Mouse (Mus musculus) c-Kit-positive CD71-positive TER-119-negative erythroid progenitor cells, embryonic 14.5 days (primary cell): ENCODE measurements around the gene Srsf4.
A peak's percentile ranks its signal among the peaks of the same experiment; 100 is the strongest.

Source experiments
- DNase-seq: peaks from one replicate; pipeline ENCODE4 v3.0.0-alpha.2; 2013; ENCODE audit warnings: low read depth

Gene Srsf4

DNA sequence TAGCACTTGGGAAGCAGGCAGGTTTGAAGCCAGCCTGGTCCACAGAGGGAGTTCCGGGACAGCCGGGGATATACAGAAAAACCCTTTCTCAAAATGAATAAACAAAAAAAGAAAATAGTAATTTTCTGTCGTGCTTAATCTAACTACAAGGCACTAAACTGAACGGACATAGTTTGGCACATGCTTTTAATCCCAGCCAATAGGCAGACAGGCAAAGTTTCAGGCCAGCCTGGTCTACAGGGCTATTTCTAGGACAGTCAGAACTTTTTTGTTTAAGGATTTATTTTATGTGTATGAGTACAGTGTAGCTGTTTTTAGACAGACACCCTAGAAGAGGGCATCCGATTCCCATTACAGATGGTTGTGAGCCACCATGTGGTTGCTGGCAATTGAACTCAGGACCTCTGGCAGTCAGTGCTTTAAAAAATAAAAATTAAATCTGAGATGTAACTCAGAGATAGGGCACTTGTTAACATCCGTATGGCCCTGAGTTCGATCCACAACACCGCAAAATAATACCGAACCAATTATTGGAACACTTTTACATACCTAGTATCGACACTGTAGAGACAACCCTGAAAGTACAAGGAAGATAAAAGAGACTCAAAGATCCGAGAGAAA lies 635 bp upstream of the Srsf4 start:
- DNase-seq: no peak

DNA sequence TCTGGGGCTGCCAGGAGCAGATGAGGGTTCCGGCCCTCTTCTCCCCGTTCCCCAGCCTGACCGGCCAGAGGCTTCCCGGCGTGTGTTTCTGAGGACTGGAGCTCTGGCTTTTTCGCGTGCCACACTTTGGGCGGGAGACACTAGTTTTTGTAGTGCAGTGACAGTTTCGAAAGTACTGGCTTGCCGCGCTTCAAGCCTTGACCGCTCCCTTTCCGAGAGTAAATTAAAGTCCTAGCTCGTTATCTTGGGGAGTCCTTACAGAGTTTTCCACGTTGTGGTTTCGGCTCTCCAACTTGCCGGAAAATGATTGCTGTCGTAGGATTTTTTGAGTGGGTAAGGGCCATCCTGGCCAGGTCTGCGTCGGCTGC lies 736 bp downstream of the Srsf4 start:
- DNase-seq: peak; percentile 49

DNA sequence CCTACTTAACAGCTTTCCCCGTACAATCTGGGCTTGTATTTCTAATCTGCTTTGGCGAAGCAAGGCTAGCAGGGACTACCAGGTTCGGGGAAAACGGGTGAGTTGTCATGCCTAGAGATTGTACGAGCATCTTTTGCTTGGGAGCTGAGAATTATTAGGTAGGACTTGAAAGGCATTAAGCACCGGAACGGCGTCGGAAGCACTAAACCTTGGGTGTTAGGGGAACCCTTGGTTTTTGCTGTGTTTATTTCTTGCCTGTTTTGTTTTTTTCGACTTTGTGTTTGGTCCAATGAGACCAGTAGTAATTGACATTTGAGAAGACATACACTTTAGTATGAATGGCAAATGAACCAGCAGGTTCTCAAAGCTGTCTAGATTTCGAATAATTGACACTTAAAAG lies 1.1 kb downstream of the Srsf4 start:
- no peak for DNase-seq

DNA sequence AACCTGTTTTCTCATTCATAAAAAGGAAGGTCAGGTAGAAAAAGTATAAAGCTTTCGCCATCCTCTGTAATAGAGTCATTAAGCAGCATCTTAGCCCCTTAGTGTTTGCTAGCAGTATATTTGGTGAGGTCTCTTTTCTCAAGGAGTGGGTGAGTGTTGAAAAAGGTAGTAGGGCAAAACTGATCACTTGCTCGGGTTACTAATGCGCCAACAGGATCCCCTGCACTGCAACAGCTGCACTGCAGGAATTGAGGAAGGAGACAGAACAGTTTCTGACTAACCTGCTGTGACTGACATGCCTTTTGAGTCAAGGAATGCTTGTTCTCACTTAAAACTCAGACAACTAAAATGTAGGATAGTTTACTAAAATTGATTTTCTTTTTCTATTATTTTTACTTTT lies 1.8 kb downstream of the Srsf4 start:
- DNase-seq: no peak

DNA sequence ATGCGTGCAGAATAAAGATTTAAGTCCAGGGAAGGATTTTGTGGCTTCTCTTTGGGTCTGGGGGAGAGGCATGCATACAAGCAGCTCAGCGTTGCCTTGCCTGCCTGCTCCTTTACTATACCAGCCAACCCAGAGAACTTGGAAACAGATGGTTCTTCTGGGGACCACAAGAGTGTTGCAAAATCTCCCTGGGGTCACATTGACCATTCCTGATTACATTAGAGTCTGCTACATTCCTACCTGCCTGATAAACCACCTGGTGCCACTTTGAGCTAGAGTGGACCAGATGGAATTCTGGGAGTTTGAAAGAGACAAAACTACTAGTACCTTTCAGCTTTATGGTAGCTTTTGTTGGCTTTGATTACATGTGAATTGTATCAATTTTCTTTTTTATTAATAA lies 3.4 kb downstream of the Srsf4 start:
- no peak for DNase-seq

DNA sequence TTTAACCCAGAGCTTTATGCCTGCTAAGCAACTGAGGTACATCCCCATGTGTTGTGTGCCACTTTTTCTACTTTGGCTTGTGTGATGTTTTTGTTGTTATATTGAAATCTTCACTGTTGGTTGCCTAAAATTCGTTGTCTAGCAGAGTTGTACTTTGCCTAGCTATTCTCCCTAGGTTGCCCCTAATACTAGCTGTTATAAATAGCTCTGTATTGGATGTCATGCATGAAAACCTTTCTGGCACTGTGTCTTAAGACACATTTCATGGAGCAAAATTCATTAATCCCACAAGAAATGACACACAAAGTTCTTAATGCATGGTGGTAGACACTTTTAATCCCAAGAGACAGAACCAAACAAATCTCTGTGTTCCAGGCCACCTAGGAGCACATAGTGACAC lies 6.3 kb downstream of the Srsf4 start:
- no peak for DNase-seq

DNA sequence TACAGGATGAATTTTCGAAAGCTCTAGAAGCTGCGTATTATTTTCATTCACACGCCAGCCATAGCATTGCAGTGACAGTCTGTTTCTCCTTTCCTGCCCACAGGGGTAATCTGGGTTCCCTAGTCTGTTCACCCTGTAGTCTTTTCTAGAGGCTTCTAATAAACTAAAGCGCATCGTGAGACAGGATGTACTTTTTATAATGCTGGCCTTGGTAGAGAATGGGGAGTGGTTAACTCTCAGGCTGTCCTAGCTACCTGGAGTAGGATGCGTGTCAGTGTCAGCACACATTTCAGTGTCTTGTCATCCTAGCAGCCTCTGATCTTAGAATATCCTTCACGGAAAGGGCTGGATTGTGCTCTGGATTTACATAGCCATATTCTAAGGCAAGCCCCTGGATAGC lies 7.9 kb downstream of the Srsf4 start:
- DNase-seq: no peak

DNA sequence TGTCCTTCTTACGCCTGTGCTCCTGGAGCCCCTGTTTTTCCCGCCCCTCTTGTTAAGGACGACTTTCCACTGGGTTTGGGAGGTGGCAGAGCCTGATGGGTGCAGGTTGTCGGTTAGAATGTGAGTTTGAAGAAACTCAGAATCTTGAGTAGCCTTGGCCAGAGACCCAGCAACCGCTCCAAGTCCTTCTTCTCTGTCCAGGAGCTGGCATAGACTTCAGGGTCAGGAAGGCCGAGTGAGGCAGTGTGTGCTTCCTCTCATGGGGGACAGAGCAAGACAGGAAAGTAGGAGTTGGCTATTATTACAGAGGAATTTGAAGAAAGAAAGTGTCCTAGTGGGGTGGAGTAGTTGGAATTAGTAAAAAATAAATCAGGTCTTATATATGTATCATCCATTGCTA lies 10.2 kb downstream of the Srsf4 start:
- DNase-seq: no peak

DNA sequence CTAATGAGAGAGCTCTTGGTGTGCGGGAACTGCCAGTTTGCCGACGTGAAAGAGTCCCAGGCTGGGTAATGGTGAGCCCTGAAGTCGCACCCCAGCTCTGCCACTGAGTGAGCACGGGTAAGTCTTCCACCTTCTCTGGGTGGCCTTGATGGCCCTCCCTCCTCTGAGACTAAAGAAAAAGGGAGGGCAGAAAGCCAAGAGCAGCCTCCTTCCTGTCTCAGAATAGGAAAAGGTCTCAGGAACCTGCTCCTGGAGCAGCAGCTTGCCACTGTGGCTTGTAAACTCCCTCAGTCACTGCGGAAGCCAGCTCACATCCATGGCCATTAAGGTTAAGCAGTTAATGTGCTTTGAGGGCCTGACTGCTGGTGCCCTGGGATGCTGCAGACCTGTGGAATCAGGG lies 12.0 kb downstream of the Srsf4 start:
- no peak for DNase-seq

DNA sequence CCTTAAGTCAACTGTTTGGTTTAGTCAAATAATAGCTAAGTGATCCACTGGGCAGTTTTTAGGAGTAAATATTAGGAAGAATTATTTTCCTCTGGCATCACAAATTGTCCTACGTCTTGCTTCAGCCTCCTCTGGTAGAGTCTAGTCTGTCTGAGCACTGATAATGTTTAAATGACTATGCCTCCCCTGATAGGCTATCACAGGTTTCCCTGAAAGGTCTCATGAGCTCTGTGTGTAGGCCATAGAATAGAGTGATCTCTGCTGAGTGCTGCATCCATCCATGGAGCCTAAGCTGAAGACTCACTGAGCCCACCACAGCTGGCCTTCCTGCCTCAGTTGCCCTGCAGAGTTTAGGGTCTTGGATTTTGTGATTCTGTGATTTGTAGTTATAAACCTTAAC lies 15.1 kb downstream of the Srsf4 start:
- DNase-seq: no peak

DNA sequence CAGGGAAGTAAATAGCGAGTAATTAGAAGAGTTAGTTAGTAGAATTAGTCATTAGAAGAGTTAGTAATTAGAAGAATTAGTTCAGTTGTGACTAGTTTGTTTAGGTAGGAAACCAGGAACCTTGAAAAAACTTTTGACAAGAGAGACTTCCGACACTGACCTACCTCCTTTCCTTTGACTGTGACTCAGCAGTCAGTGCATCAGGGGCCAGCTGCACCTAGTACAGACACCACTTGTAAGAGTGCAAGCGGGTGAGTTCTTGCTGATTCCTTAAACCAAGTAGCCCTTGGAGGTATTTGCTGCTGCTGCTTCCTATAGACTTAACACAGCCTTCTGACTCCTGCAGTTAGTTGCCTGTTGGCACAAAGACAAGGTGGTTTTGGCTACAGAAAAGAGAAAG lies 17.3 kb downstream of the Srsf4 start:
- no peak for DNase-seq

DNA sequence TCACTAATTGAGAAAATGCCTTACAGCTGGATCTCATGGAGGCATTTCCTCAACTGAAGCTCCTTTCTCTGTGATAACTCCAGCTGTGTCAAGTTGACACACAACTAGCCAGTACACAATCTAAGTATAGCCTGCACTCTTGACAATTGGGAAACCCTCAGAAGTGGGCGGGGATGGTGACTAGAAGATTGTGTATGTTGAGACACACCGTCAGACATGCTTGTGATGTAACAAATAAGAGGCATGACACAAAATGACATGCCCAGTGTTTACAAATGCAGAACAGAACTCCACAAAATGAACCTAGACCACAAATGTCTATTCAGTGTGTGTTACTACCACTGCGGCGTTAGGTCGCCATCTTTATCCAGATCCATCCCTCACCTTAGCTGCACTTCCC lies 23.7 kb downstream of the Srsf4 start:
- DNase-seq: no peak

DNA sequence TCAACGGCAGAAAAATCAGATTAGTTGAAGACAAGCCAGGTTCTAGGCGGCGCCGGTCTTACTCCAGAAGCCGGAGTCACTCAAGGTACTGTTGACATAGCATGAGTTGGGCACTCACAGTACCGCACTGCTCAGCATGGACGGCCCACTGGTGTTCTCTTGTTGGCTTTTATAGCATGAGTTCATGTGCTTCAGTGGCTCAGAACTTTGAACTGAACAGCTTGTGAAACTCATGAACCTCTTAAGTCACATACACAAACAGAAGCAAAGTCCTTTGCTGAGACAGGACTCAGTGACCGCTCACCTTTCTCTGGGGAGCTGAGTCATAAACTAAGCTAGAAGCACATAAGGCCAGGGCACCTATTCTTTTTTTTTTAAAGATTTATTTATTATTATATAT lies 24.4 kb downstream of the Srsf4 start:
- DNase-seq: no peak

DNA sequence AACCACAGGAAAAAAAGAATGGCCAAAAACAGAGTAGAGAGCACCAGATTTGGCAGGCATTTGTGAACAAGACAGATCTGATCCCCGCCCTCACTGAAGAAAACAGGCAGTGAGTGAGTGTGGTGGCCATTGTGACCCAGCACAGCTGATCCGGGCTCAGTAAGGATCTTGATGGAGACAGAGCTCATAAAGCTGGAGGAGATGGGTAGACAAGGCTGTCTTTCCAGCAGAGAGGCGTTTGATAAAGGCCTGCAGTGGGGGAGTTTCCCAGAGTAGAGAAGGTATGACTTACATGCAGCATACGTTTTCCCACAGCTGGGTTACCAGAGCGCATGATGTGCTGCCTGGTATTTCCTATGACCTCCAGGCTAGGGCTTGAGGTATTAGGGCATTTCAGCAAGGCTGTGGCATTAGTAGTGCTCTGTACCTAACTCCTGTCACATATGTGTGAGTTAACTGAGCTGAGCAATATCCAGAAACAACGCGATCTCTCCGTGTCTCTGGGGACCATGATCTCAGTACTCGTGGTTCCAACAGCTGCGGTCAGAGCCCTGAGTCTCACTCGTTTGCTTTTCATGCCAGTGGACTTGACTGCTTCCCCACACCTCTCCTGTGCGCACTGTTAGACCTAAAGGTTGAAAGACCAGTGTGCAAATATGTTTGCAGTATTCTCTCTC lies 25.2 kb downstream of the Srsf4 start:
- DNase-seq: no peak

DNA sequence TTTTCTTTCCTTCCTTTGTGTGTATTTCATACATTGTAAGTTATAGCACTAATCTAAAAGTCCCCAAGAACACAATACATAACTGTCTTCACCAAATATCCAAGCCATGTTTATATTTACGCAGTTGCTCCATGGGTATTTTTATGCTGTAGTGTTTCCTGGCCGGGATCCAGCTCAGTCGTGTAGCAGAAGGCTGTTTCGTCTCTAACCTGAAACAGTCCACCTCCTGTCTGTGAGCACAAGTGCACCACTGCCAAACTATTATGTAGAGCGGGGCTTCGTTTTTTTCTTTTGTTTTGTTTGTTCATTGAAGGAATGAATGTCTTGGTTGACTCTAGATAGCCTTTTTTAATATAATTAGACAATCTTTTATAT lies 25.8 kb downstream of the Srsf4 start:
- no peak for DNase-seq

DNA sequence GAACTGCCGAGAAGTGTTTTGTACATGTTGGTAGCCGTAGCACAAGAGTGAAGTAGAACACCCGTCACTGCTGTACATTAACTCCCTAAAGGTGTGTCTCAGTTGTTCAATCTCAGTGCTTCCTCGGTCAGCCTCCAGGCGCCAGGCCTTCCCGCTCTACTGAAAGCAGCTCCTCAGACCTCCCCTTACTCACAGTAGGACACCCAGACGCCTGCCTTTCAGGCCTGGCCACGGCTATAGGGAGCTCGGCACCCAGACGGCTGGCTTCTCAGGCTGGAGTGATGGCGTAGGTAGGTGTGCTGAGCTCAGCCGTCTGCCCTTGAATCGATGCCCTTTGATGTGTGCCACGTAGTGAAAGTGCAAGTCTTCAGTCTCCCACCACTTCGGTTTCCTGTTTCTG lies 27.7 kb downstream of the Srsf4 start:
- no peak for DNase-seq

DNA sequence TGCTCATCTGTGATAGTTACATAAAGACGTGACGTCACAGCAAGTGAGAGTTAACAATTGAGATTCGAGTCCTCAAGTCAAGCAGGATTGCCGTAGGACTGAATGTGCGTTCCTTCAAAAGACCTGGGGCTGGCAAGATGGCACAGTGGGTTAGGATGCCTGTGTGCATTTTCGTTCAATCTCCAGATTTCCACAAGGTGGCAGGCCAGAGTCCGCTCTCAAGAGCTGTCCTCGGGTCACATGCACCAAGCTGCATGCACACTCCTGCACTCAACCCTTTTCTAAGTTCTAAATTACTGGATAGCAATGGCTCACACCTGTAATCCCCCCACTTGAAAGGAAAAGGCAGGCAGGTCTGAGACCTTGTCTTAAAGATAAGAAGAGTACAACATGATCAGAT lies 31.1 kb downstream of the Srsf4 start:
- DNase-seq: no peak

DNA sequence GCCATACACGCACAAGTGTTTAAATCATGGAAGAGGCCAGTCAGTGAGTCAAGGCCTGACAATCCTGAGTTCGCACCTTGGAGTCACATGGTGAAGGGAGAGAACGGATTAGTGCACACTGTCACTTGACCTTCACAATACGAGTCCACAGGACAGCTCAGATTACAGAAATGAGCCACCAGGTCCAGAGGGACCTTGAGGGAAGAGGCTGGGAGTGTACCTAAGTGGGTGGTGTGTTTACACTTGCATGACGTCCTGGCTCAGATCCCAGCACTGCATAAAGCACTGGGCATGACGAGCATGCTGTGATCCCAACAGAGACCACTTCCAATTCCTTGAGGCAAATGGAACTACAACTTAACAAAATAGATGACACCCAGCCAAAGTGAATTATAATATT lies 33.0 kb downstream of the Srsf4 start:
- DNase-seq: no peak

DNA sequence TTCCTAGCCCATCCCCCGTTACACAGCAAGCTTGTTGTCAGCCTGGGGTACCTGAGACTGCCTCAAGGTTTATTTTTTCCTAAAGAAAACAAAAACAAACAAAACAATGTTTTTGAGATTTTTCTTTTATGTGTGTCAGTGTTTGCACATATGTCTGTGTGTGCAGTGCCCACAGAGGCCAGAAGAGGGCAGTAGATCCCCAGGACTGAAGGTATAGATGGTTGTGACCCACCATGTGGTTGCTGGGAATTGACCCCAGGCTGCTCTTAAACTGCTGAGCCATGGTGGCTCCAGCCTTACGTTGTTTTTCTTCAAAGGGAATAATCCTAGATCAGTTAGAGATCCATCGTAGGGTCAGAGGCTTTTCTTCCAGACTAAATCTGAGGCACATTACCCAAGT lies 34.5 kb downstream of the Srsf4 start:
- no peak for DNase-seq

DNA sequence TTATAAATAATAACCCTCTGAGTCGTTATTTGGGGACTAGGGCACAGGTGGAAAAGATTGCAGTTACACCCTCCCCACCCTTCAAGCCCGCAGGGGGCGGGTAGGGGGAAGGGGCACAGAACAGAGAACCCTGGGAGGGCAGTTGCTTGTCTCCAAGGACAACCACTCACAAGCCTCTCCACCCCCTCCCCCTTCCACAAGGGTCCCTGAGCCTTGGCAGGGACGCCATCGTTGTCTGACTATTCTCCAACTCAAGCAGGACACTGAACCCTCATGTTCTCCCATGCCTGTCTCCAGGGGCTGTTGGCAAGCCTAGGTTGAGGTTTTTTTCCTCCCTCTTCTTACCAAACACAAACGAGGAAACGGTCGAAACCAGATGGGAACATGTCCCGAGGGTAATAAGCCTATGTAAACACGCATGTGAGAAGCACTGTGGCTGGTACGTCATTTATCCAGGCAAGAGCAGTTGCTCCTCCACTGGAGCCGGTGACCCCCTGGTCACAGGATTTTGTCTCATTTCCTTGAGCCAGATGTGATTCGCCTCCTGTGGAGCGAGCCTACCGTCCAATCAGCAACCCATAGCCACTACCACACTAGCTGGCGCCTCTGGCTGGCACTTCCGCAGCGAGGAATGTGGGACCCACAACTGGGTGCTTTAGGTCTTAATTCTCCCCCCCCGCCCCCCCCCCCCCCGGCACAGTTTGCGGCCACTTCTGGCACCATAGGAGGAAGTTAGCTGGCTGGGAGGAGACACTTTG lies 37.0 kb downstream of the Srsf4 start:
- DNase-seq: no peak

DNA sequence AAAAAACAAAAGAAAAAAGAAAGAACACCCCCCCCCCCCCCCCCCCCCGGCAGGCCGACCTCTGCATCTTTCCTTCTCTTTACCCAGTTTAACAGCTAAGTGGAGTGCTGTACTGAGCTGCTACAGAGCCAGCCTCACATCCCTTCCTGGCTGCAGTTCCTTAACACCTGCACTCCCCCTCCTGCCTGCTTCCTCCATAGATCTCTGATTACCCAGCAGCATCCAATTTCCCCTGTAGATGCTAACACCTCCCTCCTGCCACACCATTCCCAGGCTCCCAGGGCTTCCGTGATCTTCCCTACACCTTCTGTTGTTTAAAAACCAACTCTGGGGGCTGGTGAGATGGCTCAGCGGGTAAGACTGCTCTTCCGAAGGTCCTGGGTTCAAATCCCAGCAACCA lies 38.1 kb downstream of the Srsf4 start:
- DNase-seq: no peak

DNA sequence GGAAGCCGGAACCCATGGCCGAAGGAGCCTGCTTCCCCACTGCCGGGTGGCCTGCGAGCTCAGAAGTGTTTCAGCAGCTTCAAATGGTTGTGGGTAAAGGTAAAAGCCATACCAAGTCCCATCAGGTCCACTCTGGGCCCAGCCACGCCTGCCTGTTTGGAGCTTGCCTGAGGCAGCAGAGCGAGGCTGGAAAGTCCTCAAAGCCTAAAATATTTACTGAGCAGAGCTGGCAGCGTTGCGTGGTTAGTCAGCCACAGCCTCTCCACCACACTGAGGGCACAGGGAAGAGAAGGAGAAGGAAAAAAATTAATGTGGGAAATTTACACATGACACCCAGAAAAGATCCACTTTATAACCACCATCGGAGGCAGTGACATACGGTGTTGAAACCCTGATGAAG lies 40.1 kb downstream of the Srsf4 start:
- DNase-seq: no peak

DNA sequence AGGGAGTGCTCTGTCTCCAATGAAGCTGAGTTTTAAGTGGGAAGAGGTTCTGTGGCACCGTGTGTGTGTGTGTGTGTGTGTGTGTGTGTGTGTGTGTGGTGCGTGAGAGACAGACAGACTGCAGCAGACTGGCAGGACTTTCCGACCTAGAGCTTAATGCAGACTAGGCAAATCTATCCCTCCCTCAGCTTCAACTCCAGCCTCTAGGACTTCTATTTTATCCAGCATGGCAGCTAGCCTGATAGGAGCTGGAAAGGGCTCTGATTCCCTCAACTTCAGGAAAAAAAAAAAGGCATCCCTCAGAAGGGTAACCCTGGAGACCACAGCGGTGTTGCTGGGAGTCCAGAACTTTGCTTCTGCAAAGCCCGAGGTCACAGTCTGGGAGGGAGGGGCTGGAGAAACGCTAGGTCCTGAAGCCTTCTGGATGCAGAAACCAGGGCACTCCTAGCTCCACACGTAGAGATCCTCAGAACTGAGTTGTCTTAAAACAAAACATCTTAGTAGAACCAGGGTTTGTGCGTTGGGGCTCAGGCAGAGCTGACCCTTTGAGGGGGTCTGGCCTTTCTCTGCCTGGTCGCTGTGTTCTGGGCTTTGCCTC lies 40.7 kb downstream of the Srsf4 start:
- no peak for DNase-seq
